In the genomic region with DNA sequence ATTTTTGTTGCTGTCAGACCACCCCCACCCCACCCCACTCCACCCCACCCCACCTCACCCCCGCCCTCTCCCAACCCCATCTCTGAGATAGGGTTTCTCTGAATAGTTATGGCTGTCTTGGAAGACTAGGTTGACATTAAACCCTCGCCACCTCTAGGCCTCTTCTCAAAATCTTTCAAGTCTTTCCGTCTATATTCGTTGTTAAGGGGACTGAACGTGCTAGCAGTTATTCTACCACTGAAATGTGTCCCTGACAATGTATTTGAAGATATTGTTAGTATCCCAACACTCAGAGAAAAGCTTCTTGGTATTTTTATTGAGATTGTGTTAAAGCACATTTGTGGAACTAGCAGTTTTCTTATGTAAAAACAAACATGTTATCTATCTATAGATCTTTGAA, we compare ENCODE assay signal across 9 mouse cellular contexts. TPM values are rescaled to one million over a fixed set of nuclear protein-coding genes. Genes with fewer than 3 reads are reported as not detected.
DNase-seq lines count a peak whose midpoint lies in the region; ATAC-seq and TF ChIP-seq lines count a peak whose summit lies in the region.
"Had no signal": no experiment of that assay in that cellular context is flagged by ENCODE, and none has a peak within 500 bp of the region (broad histone marks: within the 10 kb centered on the region; RNA-seq: fewer than 3 reads in every experiment).

No protein-coding gene starts in this region.

- H3K27ac ChIP-seq in heart, embryonic 14.5 days (replicated peaks in 1 of 2; ENCODE audit: control insufficient read depth in 1 of 2, insufficient read depth in 1 of 2, low read depth in 2 of 2, low read length in 2 of 2) = no peak overlapping the region
- H3K27ac ChIP-seq in MEL (ENCODE audit: control insufficient read depth, low read depth, low read length) = peak overlapping the region; percentile 48; the same call in 1 of the 2 replicates
- H3K27ac ChIP-seq in hindbrain, embryonic 10.5 days = peak overlapping the region; percentile 97
- peak overlapping the region; percentile 99 for H3K27ac ChIP-seq in liver, embryonic 16.5 days (ENCODE audit: low read length)

- H3K9ac ChIP-seq in heart, embryonic 14.5 days (ENCODE audit: low read length) = no peak overlapping the region; the same call in 1 of the 2 replicates
- H3K9ac ChIP-seq in MEL (ENCODE audit: control insufficient read depth, low read depth, low read length, poor library complexity, severe bottlenecking) = peak overlapping the region; percentile 70
- H3K9ac ChIP-seq in liver, embryonic 16.5 days (ENCODE audit: low read depth, low read length) = peak overlapping the region; percentile 87

- no peaks in the 10 kb centered on the region for H3K36me3 ChIP-seq in heart, embryonic 14.5 days (ENCODE audit: control insufficient read depth, insufficient read depth, low read length)
- H3K36me3 ChIP-seq in MEL (ENCODE audit: control insufficient read depth in 1 of 2, insufficient read depth in 2 of 2, low read length in 2 of 2) = peaks cover 0 to 26% of the 10 kb centered on the region in 2 experiments; a peak in 2 of 4 replicates
- no peaks in the 10 kb centered on the region for H3K36me3 ChIP-seq in hindbrain, embryonic 10.5 days
- no peaks in the 10 kb centered on the region for H3K36me3 ChIP-seq in liver, embryonic 16.5 days (ENCODE audit: control insufficient read depth, insufficient read depth)

- ATAC-seq in heart, embryonic 14.5 days (ENCODE audit: insufficient number of reproducible peaks, insufficient read depth, low FRiP score, low read depth) = no peak
- ATAC-seq in liver, embryonic 16.5 days (ENCODE audit: low read depth) = no peak

- no peaks in the 10 kb centered on the region for H3K27me3 ChIP-seq in heart, embryonic 14.5 days (ENCODE audit: control insufficient read depth, insufficient read depth, low read length)
- no peaks in the 10 kb centered on the region for H3K27me3 ChIP-seq in MEL (ENCODE audit: control insufficient read depth in 1 of 2, insufficient read depth in 2 of 2, low read length in 2 of 2)
- no peaks in the 10 kb centered on the region for H3K27me3 ChIP-seq in hindbrain, embryonic 10.5 days (ENCODE audit: insufficient read depth, poor library complexity, severe bottlenecking)
- H3K27me3 ChIP-seq in liver, embryonic 16.5 days (ENCODE audit: control insufficient read depth, insufficient read depth, low read depth, low read length) = no peaks in the 10 kb centered on the region

- TF ChIP-seq EP300 in MEL (IDR thresholded peaks at IDR 0.05; ENCODE audit: low read depth in 1 of 2, low read length in 2 of 2) = no peak

- no peaks in the 10 kb centered on the region for H3K9me3 ChIP-seq in heart, embryonic 14.5 days (ENCODE audit: control insufficient read depth, low read length)
- no peaks in the 10 kb centered on the region for H3K9me3 ChIP-seq in MEL (replicated peaks; ENCODE audit: insufficient read depth, low read length)
- no peaks in the 10 kb centered on the region for H3K9me3 ChIP-seq in hindbrain, embryonic 10.5 days
- H3K9me3 ChIP-seq in liver, embryonic 16.5 days (replicated peaks; ENCODE audit: control insufficient read depth, low read length) = no peaks in the 10 kb centered on the region

- no peak for TF ChIP-seq CTCF in MEL (IDR thresholded peaks at IDR 0.05 in 2 of 3, conservative IDR thresholded peaks at IDR 0.05 in 1 of 3; ENCODE audit: control insufficient read depth in 1 of 3, insufficient read depth in 1 of 3, low read depth in 2 of 3, low read length in 3 of 3, poor library complexity in 1 of 3, severe bottlenecking in 1 of 3)

- intact Hi-C loops in heart, postnatal 10 days (cut with DNase I) = loop anchor here (5.0 to 10.0 kb wide), 3 partner anchors 159 to 1916 kb away; partner anchors contain the start of genes Hist1h2af, Hist1h3g, Hist1h4d and Hist1h4h

- TF ChIP-seq POLR2A in MEL (IDR thresholded peaks at IDR 0.05; ENCODE audit: control insufficient read depth in 1 of 2, insufficient read depth in 1 of 2, low read depth in 1 of 2, low read length in 2 of 2, poor library complexity in 1 of 2) = no peak

- DNase-seq in heart, postnatal 10 days = no peak
- DNase-seq in MEL (ENCODE audit: low read depth, low spot score) = peak; percentile 60
- DNase-seq in hindbrain, embryonic 10.5 days (ENCODE audit: low spot score) = no peak
- DNase-seq in layer of hippocampus, postnatal 10 days (ENCODE audit: low spot score in 2 of 2) = no peak
- DNase-seq in right cerebral cortex, adult 2 months (ENCODE audit: low spot score in 2 of 2) = no peak
- no peak for DNase-seq in spleen, postnatal 14 days (ENCODE audit: low spot score in 2 of 2)
- DNase-seq: lung, postnatal 10 days had no signal

- no peak for TF ChIP-seq RAD21 in MEL (IDR thresholded peaks at IDR 0.05; ENCODE audit: low read depth, low read length)

- WGBS in heart, embryonic 14.5 days = 63% methylated on average over 5 of the region's 5 CpGs
- 67% methylated on average over 5 of the region's 5 CpGs for WGBS in hindbrain, embryonic 10.5 days
- 27% methylated on average over 5 of the region's 5 CpGs for WGBS in liver, embryonic 16.5 days (ENCODE audit: insufficient replicate concordance)

- H3K4me1 ChIP-seq in heart, embryonic 14.5 days (ENCODE audit: control insufficient read depth in 2 of 2, insufficient read depth in 2 of 2, low read length in 2 of 2) = peaks cover 0 to 23% of the 10 kb centered on the region in 2 experiments; a peak in 2 of 4 replicates
- H3K4me1 ChIP-seq in MEL (ENCODE audit: control insufficient read depth in 1 of 2, insufficient read depth in 2 of 2, low read length in 2 of 2) = 0 out of 4 replicates have a peak, but pooled peaks cover 3% of the 10 kb centered on the region in 2 experiments
- H3K4me1 ChIP-seq in hindbrain, embryonic 10.5 days (replicated peaks) = peaks cover 36% of the 10 kb centered on the region
- H3K4me1 ChIP-seq in liver, embryonic 16.5 days (ENCODE audit: control insufficient read depth, low read depth, low read length) = peaks cover 21% of the 10 kb centered on the region

- H3K79me2 ChIP-seq in MEL (ENCODE audit: control insufficient read depth, insufficient read depth, low read length, poor library complexity) = peaks cover 1% of the 10 kb centered on the region; the same call in 1 of the 2 replicates

- H3K4me2 ChIP-seq in heart, embryonic 14.5 days (ENCODE audit: low read length) = peak overlapping the region; percentile 75
- peak overlapping the region; percentile 82 for H3K4me2 ChIP-seq in liver, embryonic 16.5 days (ENCODE audit: low read depth, low read length)

- peak overlapping the region in 1 of 2 experiments; percentile 51; a peak in 1 of 4 replicates for H3K4me3 ChIP-seq in heart, embryonic 14.5 days (ENCODE audit: control insufficient read depth in 1 of 2, insufficient read depth in 1 of 2, low read depth in 1 of 2, low read length in 2 of 2)
- H3K4me3 ChIP-seq in MEL (ENCODE audit: control insufficient read depth in 1 of 2, insufficient read depth in 1 of 2, low read depth in 2 of 2, low read length in 2 of 2) = peak overlapping the region; percentile 17 to 37; a peak in 3 of 4 replicates
- peak overlapping the region; percentile 66 for H3K4me3 ChIP-seq in hindbrain, embryonic 10.5 days
- peak overlapping the region; percentile 63 for H3K4me3 ChIP-seq in liver, embryonic 16.5 days (ENCODE audit: low read depth, low read length)

RNA-seq across cellular contexts. Expression of gene Hist1h1c, which starts 2.3 kb away (rescaled TPM):
- 36.9 and 43.9 TPM in 2 replicates for polyA plus RNA-seq in heart, embryonic 14.5 days (2014; fragmentation: Nextera tagmentation; extraction: Ambion mirVana)
- total RNA-seq in heart, postnatal 10 days (2021) = 100 to 1,000 TPM; 299 to 383 TPM
- 348 and 479 TPM in 2 replicates for total RNA-seq in MEL (2012; rRNA removed)
- polyA plus RNA-seq in MEL (2012; ENCODE audit: insufficient read depth in 1 of 2, insufficient read length in 2 of 2, low read depth in 1 of 2, low replicate concordance in 2 of 2, missing spikeins in 1 of 2) = 1 to 10 TPM in 1 of 2 experiments, not detected in 1; 3.8 TPM
- 10.6 and 12.6 TPM in 2 replicates for polyA plus RNA-seq in hindbrain, embryonic 10.5 days (2016; fragmentation: Nextera tagmentation; extraction: Ambion mirVana)
- 99.6 and 112 TPM in 2 replicates for polyA plus RNA-seq in liver, embryonic 16.5 days (2015; fragmentation: Nextera tagmentation; extraction: Ambion mirVana)
- 100 to 1,000 TPM in 1 of 2 experiments, 10 to 100 TPM in 1; 87.1 to 106 TPM for total RNA-seq in layer of hippocampus, postnatal 10 days (2021)

RNA-seq across cellular contexts. Expression of gene Hist1h3c, which starts 4.5 kb away (rescaled TPM):
- polyA plus RNA-seq in heart, embryonic 14.5 days (2014; fragmentation: Nextera tagmentation; extraction: Ambion mirVana) = 2.5 and 2.7 TPM in 2 replicates
- total RNA-seq in heart, postnatal 10 days (2021) = 100 to 1,000 TPM in 1 of 2 experiments, 10 to 100 TPM in 1; 84.0 to 101 TPM
- 1,651 and 2,239 TPM in 2 replicates for total RNA-seq in MEL (2012; rRNA removed)
- 1 to 10 TPM in 1 of 2 experiments, not detected in 1; 1.7 TPM for polyA plus RNA-seq in MEL (2012; ENCODE audit: insufficient read depth in 1 of 2, insufficient read length in 2 of 2, low read depth in 1 of 2, low replicate concordance in 2 of 2, missing spikeins in 1 of 2)
- polyA plus RNA-seq in hindbrain, embryonic 10.5 days (2016; fragmentation: Nextera tagmentation; extraction: Ambion mirVana) = 6.9 and 8.6 TPM in 2 replicates
- 4.4 and 7.4 TPM in 2 replicates for polyA plus RNA-seq in liver, embryonic 16.5 days (2015; fragmentation: Nextera tagmentation; extraction: Ambion mirVana)
- total RNA-seq in layer of hippocampus, postnatal 10 days (2021) = 10 to 100 TPM; 23.5 to 26.8 TPM

RNA-seq across cellular contexts. Expression of gene Hist1h2bb, which starts 5.6 kb away (rescaled TPM):
- 1.7 and 2.3 TPM in 2 replicates for polyA plus RNA-seq in heart, embryonic 14.5 days (2014; fragmentation: Nextera tagmentation; extraction: Ambion mirVana)
- total RNA-seq in heart, postnatal 10 days (2021) = 100 to 1,000 TPM; 105 to 106 TPM
- 2,278 and 3,150 TPM in 2 replicates for total RNA-seq in MEL (2012; rRNA removed)
- polyA plus RNA-seq in MEL (2012; ENCODE audit: insufficient read depth in 1 of 2, insufficient read length in 2 of 2, low read depth in 1 of 2, low replicate concordance in 2 of 2, missing spikeins in 1 of 2) = 1 to 10 TPM in 1 of 2 experiments, not detected in 1; 3.2 TPM
- polyA plus RNA-seq in hindbrain, embryonic 10.5 days (2016; fragmentation: Nextera tagmentation; extraction: Ambion mirVana) = 1.8 and 2.4 TPM in 2 replicates
- 3.2 and 6.3 TPM in 2 replicates for polyA plus RNA-seq in liver, embryonic 16.5 days (2015; fragmentation: Nextera tagmentation; extraction: Ambion mirVana)
- total RNA-seq in layer of hippocampus, postnatal 10 days (2021) = 10 to 100 TPM; 38.1 to 45.9 TPM

RNA-seq across cellular contexts. Expression of gene Hist1h2ab, which starts 10.0 kb away (rescaled TPM):
- 14.5 and 14.6 TPM in 2 replicates for polyA plus RNA-seq in heart, embryonic 14.5 days (2014; fragmentation: Nextera tagmentation; extraction: Ambion mirVana)
- total RNA-seq in heart, postnatal 10 days (2021) = 100 to 1,000 TPM; 166 to 169 TPM
- 2,219 and 2,780 TPM in 2 replicates for total RNA-seq in MEL (2012; rRNA removed)
- 1 to 10 TPM in 1 of 2 experiments, not detected in 1; 8.0 TPM for polyA plus RNA-seq in MEL (2012; ENCODE audit: insufficient read depth in 1 of 2, insufficient read length in 2 of 2, low read depth in 1 of 2, low replicate concordance in 2 of 2, missing spikeins in 1 of 2)
- polyA plus RNA-seq in hindbrain, embryonic 10.5 days (2016; fragmentation: Nextera tagmentation; extraction: Ambion mirVana) = 45.2 and 49.3 TPM in 2 replicates
- 49.0 and 58.5 TPM in 2 replicates for polyA plus RNA-seq in liver, embryonic 16.5 days (2015; fragmentation: Nextera tagmentation; extraction: Ambion mirVana)
- total RNA-seq in layer of hippocampus, postnatal 10 days (2021) = 10 to 100 TPM; 65.7 to 68.4 TPM

RNA-seq across cellular contexts. Expression of gene Hist1h3b, which starts 11.2 kb away (rescaled TPM):
- polyA plus RNA-seq in heart, embryonic 14.5 days (2014; fragmentation: Nextera tagmentation; extraction: Ambion mirVana) = 4.6 and 6.7 TPM in 2 replicates
- 100 to 1,000 TPM; 221 to 266 TPM for total RNA-seq in heart, postnatal 10 days (2021)
- 1,725 and 2,102 TPM in 2 replicates for total RNA-seq in MEL (2012; rRNA removed)
- polyA plus RNA-seq in MEL (2012; ENCODE audit: insufficient read depth in 1 of 2, insufficient read length in 2 of 2, low read depth in 1 of 2, low replicate concordance in 2 of 2, missing spikeins in 1 of 2) = 1 to 10 TPM in 1 of 2 experiments, not detected in 1; 6.6 TPM
- polyA plus RNA-seq in hindbrain, embryonic 10.5 days (2016; fragmentation: Nextera tagmentation; extraction: Ambion mirVana) = 5.5 and 8.8 TPM in 2 replicates
- polyA plus RNA-seq in liver, embryonic 16.5 days (2015; fragmentation: Nextera tagmentation; extraction: Ambion mirVana) = 14.4 TPM in 2 replicates
- 10 to 100 TPM; 67.7 to 73.1 TPM for total RNA-seq in layer of hippocampus, postnatal 10 days (2021)

Comparison
In these comparisons a context has a peak if more than half of its experiments do, and no peak if none do; other contexts are left out.
1. H3K27ac ChIP-seq: peak in MEL (single experiment), hindbrain, embryonic 10.5 days (single experiment) and liver, embryonic 16.5 days (single experiment); none in heart, embryonic 14.5 days (0 of 2).